Mouse (Mus musculus): ENCODE results near the gene Gm26566.
"Not testable (repeated sequence)": the region's sequence is repeated elsewhere in the genome, so short reads cannot be mapped to it uniquely, and the experiment has no call there.

The Gm26566 gene

GRCm38 (mm10) chr4:88739036-88739435, 17.4 kb downstream of the Gm26566 start:
- no peak for DNase-seq (ENCODE audit: low spot score)

DNA sequence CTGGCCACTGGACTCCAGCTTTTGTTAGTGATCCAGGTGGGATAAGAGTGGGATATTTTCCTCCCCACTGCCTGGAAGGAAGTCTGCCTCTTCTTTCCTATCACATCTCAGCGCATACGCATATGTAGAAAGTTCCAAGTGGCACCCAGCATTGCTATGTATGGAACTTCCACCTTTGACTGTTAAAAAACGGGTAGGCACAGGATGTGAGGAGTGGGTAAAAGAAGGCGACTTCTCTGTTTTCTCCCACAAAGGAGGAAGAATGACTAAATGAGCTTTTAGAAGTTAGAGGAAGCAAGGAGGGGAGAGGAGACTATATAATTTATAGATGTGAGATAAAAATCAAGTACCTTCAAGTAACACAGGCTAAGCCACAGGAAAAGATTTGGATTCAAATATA, 19.8 kb downstream of the Gm26566 start:
- no peak for DNase-seq (ENCODE audit: low spot score)

DNA sequence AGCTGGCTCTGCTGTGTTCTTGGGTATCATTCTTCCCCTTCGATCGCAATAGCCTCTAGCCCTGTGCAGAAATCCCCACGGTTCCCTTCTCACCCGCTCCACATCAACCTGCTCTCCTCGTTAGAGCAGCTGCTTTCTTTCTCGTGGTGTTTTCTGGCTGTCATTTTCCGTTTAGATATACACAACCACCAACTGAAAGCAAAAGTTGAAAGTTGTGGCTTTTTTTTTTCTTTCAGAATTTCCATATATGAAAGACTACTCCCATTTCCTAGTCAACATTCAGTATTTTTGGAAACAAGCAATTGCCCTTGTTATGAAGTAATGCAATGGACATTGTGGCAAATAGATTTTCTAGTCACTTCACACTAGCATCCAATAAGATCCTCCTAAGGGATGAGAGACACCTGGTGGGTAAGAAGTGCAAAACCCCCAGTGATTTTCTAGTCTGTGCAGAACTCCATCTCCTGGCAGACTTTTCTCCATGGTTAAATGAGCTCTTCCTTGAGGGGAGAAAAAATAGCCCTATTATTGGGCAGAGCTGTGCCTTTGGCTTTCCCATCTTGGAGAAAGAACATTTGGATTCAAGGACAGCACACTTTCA, 21.3 kb downstream of the Gm26566 start:
- no peak for DNase-seq (ENCODE audit: low spot score)

- no peak for DNase-seq (ENCODE audit: low spot score)
Observed at GRCm38 (mm10) chr4:88744207-88744606, 22.6 kb downstream of the Gm26566 start.

GRCm38 (mm10) chr4:88749926-88750325, 28.3 kb downstream of the Gm26566 start:
- DNase-seq (ENCODE audit: low spot score), result no peak

DNA sequence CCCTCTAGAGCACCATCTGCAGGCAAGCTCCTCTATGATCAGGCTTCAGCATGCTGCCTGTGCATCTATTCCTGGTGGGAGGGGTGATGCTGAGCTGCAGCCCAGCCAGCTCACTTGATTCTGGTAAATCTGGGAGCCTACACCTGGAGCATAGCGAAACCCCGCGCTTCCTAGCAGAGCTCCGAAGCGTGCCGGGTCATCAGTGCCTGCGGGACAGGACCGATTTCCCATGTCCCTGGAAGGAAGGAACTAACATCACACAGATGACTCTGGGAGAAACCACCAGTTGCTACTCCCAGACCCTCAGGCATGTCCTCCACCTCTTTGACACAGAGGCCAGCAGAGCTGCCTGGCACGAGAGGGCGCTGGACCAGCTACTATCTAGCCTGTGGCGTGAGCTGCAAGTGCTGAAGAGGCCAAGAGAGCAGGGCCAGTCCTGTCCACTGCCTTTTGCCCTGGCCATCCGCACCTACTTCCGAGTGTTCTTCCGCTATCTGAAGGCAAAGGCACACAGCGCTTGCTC, 33.3 kb downstream of the Gm26566 start, which contains the start of gene Gm13271:
Gene Gm13271 (plus strand): TSS at position 51 of the 523 bp plus-strand sequence.
- not testable (repeated sequence) for DNase-seq (ENCODE audit: low spot score)

DNA sequence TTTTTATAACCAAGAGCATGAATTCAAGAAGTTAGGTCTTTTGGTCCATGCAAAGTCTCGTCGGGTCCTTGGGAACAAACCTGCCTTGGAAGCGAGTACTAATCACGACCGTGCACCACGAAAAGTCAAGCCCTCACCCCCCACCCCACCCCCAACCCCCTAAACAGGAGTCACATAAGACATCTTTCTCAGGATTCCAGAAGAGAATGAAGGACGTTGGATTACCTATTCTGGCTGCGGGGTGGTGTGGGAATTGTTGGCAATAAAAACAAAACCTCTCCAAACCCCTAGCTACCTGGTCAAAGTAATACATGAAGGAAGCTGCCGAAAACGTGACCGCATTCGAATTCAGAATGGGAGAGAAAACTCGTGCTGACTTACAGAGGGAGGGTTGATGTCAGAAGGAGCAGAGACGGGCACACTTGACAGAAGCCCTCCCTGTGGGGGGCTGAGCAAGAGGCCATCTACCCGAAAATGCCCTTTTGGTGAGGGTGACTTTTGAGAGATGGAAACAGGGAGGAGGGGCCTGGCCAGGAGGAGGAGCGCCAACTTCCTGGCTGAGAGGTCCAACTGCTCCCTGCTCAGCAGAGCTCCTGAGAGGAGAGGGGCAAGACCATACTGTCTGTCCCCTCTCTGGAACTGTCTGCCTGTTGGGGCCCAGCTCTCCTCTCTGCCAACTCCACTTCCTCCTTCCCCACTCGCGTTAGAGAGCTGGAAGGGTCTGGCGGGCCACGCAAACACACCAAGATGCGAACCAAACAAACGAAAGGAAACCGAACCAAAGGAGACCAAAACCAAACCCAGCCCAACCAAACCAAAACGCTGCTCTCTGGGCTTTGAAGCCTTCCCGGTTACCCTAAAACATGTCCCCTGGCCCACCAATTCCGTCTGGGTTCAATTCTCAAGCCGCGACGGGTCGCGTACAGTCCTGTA, 35.2 kb downstream of the Gm26566 start:
- DNase-seq (ENCODE audit: low spot score), result not testable (repeated sequence)

- not testable (repeated sequence) for DNase-seq (ENCODE audit: low spot score)
Observed at GRCm38 (mm10) chr4:88757628-88758031, 36.0 kb downstream of the Gm26566 start.

GRCm38 (mm10) chr4:88758751-88759150, 37.1 kb downstream of the Gm26566 start:
- DNase-seq (ENCODE audit: low spot score), result not testable (repeated sequence)

GRCm38 (mm10) chr4:88759610-88760268, 38.1 kb downstream of the Gm26566 start, which contains the start of gene Gm13283:
TSS of gene Gm13283 (plus strand) at chr4:88760119.
- DNase-seq (ENCODE audit: low spot score), result not testable (repeated sequence)

GRCm38 (mm10) chr4:88760431-88760830, 38.8 kb downstream of the Gm26566 start:
- DNase-seq (ENCODE audit: low spot score), result not testable (repeated sequence)

- DNase-seq (ENCODE audit: low spot score), result not testable (repeated sequence)
Observed at GRCm38 (mm10) chr4:88761776-88762175, 40.2 kb downstream of the Gm26566 start.

DNA sequence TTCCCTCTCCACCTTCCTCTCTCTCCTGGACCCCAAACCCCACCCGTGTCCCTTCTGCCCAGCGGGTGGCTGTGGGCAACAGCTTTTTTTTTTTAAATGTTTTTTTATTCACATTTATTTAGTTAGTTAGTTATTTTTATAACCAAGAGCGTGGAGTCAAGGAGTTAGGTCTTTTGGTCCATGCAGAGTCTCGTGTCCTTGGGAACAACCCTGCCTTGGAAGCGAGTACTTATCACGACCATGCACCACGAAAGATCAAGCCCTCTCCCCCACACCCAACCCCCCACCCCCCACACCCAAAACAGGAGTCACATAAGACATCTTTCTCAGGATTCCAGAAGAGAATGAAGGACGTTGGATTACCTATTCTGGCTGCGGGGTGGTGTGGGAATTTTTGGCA, 40.7 kb downstream of the Gm26566 start:
- DNase-seq (ENCODE audit: low spot score), result not testable (repeated sequence)

- not testable (repeated sequence) for DNase-seq (ENCODE audit: low spot score)
Observed at GRCm38 (mm10) chr4:88763384-88764018, 41.9 kb downstream of the Gm26566 start.
